Mouse (Mus musculus): ENCODE measurements around the gene Gpr156. TPM values are rescaled to one million over a fixed set of nuclear protein-coding genes. Genes with fewer than 3 reads are reported as not detected.

The Gpr156 gene
- polyA plus RNA-seq, 1 experiment from 2014 or later: 0.04 TPM

DNA sequence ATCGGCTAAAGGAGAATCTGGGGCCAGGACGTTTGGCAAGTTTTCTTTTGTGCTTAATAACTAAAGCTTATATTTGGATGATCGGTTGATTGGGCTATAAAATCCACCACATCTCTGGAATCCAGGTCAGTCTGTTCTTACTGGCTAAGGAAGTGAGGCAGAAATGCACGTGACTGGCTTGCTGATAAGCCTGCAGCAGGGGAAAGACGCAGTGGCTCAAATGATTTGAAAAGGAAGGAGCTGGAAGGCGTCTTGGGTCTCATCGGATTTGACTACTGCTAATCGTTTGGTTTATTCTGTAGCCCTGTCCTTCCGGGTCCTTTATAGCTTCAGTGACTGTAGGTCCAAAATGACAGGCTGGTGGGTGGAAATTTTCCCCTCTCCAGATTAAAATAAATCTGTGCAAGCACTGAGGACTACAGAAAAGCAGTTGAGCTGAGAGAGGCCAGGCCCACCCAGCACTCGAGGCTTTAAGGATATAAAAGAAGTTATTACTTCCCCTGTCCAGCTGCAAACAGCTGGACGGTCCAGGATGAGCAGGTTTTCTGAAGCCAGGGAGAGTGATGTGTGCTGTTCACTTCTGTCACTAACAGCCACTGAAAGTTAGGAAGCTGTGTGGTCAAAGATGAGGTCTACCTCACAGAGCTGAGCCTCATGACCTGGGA, 57.7 kb downstream of the Gpr156 start:
- in situ Hi-C loops (cut with MboI; ENCODE audit: low pct_unique_long_range_greater_than_20kb): loop anchor here (10.0 kb wide), 1 partner anchor 531 kb away; no protein-coding TSS in a partner anchor
- no peaks in the 10 kb centered on the region for H3K27me3 ChIP-seq
- TF ChIP-seq CTCF (IDR thresholded peaks at IDR 0.05): no peak
- CTCF ChIA-PET: interaction anchor here (1.1 to 5.1 kb wide), 9 partner anchors 8 to 283 kb away, joined by 3 to 40 read pairs (median 3); no protein-coding TSS in a partner anchor
- ATAC-seq (no peak), DNase-seq (ENCODE audit: low read depth, low spot score) (no peak)
- POLR2A ChIA-PET: interaction anchor here (0.6 kb wide), 1 partner anchor 21 kb away, joined by 3 read pairs; no protein-coding TSS in a partner anchor

DNA sequence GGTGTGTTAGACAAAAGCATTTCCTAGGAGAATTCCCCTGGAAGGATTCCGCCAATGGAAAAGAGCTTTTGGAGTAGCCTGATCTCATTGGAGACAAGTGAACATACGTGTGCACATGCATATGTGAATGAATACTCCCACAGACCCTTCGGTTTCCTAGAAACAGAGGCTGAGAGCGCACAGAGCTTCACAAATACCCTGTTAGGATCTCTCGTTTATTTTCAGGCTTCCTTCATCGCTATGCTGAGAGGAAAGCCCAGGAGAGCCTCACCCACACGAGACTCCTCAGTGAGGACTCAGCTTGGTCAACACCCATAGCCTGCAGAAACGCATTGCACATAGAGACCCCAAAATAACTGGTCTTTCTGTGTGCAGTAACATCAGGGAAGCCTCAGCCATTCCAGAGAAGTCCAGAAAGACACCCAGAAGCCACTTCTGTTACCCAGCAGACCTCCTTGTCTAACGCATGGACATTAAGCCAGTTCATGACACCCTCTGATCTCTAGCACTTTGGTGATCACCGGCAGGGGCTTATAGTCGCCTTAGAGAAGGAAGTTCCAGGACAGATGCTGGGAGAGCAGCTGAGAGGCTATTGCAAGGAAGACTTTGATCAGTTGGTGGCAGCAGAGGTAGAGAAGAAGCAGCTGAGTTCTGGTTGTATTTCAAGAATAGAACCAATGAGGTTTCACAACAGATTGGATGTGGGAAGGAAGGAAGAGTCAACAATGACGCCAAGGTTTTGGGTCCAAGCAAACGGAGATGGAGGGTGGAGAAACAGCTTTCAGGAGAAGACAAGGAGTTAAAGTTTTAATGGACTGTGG, 58.4 kb downstream of the Gpr156 start:
- DNase-seq (ENCODE audit: low read depth, low spot score): peak; percentile 6
- peak; percentile 76 for TF ChIP-seq CTCF (IDR thresholded peaks at IDR 0.05)
- ChIA-PET CTCF (interaction anchor here (0.7 to 5.1 kb wide), 13 partner anchors 9 to 284 kb away, joined by 3 to 40 read pairs (median 3); no protein-coding TSS in a partner anchor), POLR2A (interaction anchor here (0.5 to 1.0 kb wide), 3 partner anchors 20 to 202 kb away, joined by 3 to 4 read pairs (median 3); no protein-coding TSS in a partner anchor)
- H3K27me3 ChIP-seq: no peaks in the 10 kb centered on the region
- ATAC-seq: no peak
- in situ Hi-C loops (cut with MboI; ENCODE audit: low pct_unique_long_range_greater_than_20kb): loop anchor here (5.0 to 10.0 kb wide), 2 partner anchors 223 to 530 kb away; no protein-coding TSS in a partner anchor

DNA sequence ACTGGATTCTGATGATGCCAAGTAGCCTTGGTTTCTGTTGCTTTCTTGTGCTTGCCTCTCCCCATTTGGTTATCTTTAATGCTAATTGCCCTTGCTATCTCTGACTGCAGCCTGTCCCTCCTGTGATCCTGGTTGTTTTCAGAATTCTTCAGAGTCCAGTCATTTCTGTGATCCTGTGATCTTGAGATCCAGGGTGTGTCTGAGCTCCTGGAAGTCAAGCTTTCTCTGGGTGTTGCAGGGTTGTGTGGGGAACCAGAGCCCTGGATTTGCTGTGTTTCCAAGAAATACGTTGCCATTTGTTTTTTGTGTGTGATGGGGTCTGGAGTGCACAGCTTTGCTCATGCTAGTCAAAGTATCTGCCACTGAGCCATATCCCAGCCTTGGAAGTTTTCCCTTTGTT, 65.6 kb downstream of the Gpr156 start:
- no peaks in the 10 kb centered on the region for H3K27me3 ChIP-seq
- ChIA-PET POLR2A (no interaction called here), CTCF (no interaction called here)
- TF ChIP-seq CTCF (IDR thresholded peaks at IDR 0.05): no peak
- ATAC-seq: no peak
- no peak for DNase-seq (ENCODE audit: low read depth, low spot score)
- in situ Hi-C loops (cut with MboI; ENCODE audit: low pct_unique_long_range_greater_than_20kb): no loop called here

DNA sequence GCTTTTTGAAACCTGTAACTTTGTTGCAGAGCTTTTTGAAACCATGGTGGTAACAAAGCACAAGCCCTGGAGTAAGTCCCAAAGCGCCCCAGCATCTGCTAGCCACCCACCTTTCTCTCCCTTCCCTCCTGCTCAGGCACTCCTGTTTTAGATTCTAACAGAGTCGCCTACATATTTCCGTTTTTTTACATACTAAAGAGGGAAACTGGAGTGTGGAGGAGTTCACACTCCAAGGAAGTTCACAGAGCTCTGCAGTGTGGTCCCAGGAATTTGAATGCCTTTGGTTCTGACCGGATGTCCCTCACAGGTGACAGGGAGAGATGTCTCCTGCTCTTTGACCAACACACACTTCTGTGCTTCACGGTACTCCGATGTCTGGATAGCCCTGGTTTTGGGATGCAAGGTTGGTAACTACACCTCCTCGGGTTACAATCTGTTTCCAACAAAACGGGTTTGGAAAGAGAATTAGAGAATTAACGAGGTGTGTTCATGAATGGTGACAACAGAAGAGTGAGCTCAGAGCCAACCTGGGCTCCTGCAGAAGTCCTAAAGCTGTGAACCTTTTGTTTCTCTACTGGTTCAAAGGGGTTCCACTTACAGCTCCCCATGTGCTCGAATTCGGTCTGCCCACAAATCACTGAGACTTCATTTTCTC, 72.0 kb downstream of the Gpr156 start:
- ChIA-PET POLR2A (no interaction called here), CTCF (interaction anchor here (1.0 kb wide), 2 partner anchors 9 to 12 kb away, joined by 3 read pairs; no protein-coding TSS in a partner anchor)
- in situ Hi-C loops (cut with MboI; ENCODE audit: low pct_unique_long_range_greater_than_20kb): no loop called here
- TF ChIP-seq CTCF (IDR thresholded peaks at IDR 0.05): no peak
- no peak for ATAC-seq
- no peak for DNase-seq (ENCODE audit: low read depth, low spot score)
- no peaks in the 10 kb centered on the region for H3K27me3 ChIP-seq

DNA sequence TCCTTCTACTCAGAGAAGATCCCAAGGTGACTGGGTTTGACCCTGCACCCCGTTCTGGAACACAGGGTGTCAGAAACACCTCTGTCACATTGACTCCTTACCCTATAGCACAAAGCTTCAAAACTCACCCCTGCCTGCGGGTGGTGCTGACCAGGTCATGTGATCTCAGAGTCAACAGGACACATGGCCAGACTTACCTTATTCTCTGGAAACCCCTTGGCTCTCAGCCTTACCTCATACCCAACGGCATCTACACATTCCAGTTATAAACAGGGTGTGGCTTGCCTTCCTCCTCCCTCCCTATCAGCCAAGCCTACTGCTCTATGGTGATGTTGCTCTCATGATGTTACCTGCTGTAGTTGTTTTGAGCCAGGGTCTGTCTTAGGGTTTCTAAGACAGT, 73.5 kb downstream of the Gpr156 start:
- in situ Hi-C loops (cut with MboI; ENCODE audit: low pct_unique_long_range_greater_than_20kb): no loop called here
- DNase-seq (ENCODE audit: low read depth, low spot score): no peak
- no peak for ATAC-seq
- no peaks in the 10 kb centered on the region for H3K27me3 ChIP-seq
- TF ChIP-seq CTCF (IDR thresholded peaks at IDR 0.05): no peak
- POLR2A ChIA-PET: no interaction called here
- CTCF ChIA-PET: no interaction called here

DNA sequence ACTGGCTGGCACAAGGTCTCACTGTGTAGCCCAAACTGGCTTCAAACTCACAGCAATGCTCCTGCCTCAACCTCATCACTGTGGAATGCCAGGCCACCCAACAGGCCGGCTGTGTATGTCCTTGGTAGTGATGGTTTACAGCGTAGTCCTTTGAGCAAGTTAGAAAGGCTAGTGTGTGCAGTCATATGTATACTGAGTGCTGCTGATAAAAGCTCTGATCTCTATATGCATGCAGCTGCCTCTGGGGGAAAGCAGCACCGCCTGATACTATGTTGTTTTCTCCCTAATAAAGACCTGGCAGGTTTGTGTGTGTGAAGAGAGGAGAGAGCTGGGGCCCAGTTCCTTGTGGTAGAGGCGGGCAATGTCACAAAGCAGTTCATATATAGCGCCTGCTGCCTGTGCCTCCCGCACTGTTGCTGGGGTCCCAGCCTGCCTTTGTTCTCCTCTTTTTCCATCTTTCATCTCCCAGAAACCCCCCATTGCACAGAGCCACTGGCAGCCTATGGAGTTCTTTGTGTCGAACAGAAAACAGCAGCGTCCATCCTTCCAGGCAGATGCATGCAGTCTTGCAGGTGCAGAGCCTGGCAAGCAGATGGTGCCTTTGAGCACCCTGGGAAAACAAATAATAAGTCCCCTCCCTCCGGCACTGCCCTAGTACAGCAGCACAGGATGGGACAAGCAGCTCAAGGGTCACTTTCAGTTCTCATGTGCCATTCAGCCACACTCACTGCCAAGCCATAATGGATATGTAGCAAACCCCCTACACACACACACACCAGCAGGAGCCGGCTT, 74.5 kb downstream of the Gpr156 start:
- POLR2A ChIA-PET: no interaction called here
- H3K27me3 ChIP-seq: no peaks in the 10 kb centered on the region
- CTCF ChIA-PET: interaction anchor here (0.7 kb wide), 1 partner anchor 195 kb away, joined by 3 read pairs; no protein-coding TSS in a partner anchor
- no peak for DNase-seq (ENCODE audit: low read depth, low spot score)
- ATAC-seq: no peak
- no peak for TF ChIP-seq CTCF (IDR thresholded peaks at IDR 0.05)
- in situ Hi-C loops (cut with MboI; ENCODE audit: low pct_unique_long_range_greater_than_20kb): no loop called here

DNA sequence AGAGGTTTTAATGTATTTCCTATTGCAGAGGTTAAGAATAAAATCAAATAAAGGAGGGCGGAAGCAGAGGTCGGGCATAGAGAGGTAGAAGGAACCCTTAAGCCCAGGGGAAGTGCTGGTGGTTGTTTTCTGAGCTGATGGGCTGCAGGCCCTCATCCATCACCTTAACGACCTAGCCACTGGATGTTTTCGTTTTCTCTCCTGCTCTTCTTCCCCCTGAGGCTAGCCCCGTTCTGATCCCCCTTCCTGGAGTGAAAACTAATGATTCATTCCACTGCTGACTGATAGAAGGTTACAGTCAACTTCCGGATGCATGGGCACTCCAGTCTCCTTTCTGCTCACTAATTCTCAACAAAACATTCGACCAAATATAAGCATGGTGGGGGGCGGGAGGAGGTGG, 76.5 kb downstream of the Gpr156 start:
- no peak for ATAC-seq
- DNase-seq (ENCODE audit: low read depth, low spot score): no peak
- H3K27me3 ChIP-seq: no peaks in the 10 kb centered on the region
- CTCF ChIA-PET: no interaction called here
- no peak for TF ChIP-seq CTCF (IDR thresholded peaks at IDR 0.05)
- in situ Hi-C loops (cut with MboI; ENCODE audit: low pct_unique_long_range_greater_than_20kb): no loop called here
- POLR2A ChIA-PET: no interaction called here

DNA sequence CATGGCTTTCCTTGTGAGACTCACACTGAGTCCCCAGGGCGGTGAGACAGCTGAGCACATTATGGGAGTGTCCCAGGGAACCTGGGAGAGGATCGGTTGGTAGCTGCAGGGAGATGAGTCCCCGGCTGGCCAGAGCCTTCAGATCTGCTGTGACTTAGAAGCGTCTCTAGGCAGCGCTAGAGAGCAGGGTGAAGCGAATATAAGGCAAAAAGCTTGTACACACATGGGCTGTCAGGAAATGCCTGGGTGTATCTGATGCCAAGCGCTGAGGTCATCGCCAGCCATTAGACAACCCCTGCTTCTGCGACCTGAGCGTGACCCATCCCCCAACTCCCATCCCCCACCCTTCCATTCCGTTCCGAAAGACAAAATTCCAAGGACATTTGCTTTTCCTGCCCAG, 78.4 kb downstream of the Gpr156 start:
- H3K27me3 ChIP-seq: no peaks in the 10 kb centered on the region
- CTCF ChIA-PET: interaction anchor here (0.7 to 1.6 kb wide), 4 partner anchors 10 to 203 kb away, joined by 3 to 6 read pairs (median 3); no protein-coding TSS in a partner anchor
- peak; percentile 89 for ATAC-seq
- no peak for DNase-seq (ENCODE audit: low read depth, low spot score)
- in situ Hi-C loops (cut with MboI; ENCODE audit: low pct_unique_long_range_greater_than_20kb): no loop called here
- POLR2A ChIA-PET: interaction anchor here (0.7 kb wide), 1 partner anchor 20 kb away, joined by 3 read pairs; no protein-coding TSS in a partner anchor
- TF ChIP-seq CTCF (IDR thresholded peaks at IDR 0.05): peak; percentile 79

DNA sequence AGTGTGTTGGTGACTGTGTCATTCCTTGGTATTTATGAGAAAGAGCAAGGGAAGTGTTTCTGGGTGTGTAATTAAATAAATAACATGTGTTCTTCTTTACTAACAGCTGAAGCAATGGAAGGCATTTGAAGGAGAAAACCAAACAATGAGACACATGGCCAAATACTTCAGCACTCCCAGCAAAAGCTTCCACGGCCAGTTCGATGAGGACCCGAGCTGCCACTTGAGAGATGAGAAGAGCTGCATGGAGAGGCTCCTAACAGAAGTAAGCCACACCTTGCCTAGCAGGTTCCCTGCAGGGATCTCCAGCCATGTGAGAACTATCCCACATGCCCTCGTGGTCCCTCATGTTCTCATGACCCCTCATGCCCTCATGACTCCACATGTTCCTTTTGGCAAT, 81.5 kb downstream of the Gpr156 start:
- no peak for TF ChIP-seq CTCF (IDR thresholded peaks at IDR 0.05)
- H3K27me3 ChIP-seq: no peaks in the 10 kb centered on the region
- in situ Hi-C loops (cut with MboI; ENCODE audit: low pct_unique_long_range_greater_than_20kb): no loop called here
- ChIA-PET POLR2A (interaction anchor here (0.7 kb wide), 1 partner anchor 90 kb away, joined by 4 read pairs; no protein-coding TSS in a partner anchor), CTCF (interaction anchor here (1.4 kb wide), 1 partner anchor 11 kb away, joined by 3 read pairs; no protein-coding TSS in a partner anchor)
- DNase-seq (ENCODE audit: low read depth, low spot score) (no peak), ATAC-seq (no peak)

DNA sequence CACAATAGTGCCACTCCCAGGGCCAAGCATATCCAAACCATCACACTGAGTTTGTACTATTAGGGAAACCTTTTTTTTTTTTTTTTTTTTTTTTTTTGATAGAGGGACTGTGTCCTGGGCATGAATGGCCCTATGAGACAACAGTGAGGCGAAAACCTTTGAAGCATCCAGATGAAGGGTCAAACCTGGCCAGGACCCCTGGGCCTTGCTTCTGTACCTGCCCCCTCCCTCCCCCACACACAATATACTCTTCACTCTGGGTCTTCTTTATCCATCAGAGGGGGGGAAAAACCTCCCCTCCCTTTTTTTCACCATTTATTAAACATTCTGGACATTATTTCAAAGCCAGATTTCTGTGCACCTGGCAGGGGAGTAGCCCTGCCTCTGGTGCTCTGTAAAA, 83.5 kb downstream of the Gpr156 start:
- DNase-seq (ENCODE audit: low read depth, low spot score) (no peak), ATAC-seq (no peak)
- TF ChIP-seq CTCF (IDR thresholded peaks at IDR 0.05): no peak
- ChIA-PET CTCF (no interaction called here), POLR2A (no interaction called here)
- in situ Hi-C loops (cut with MboI; ENCODE audit: low pct_unique_long_range_greater_than_20kb): no loop called here
- H3K27me3 ChIP-seq: no peaks in the 10 kb centered on the region
